11 mouse cellular contexts compared by ENCODE assay signal in genomic region chr7:139080714-139081113, GRCm38 (mm10). TPM values are rescaled to one million over a fixed set of nuclear protein-coding genes. Genes with fewer than 3 reads are reported as not detected.
DNase-seq lines count a peak whose midpoint lies in the region; ATAC-seq and TF ChIP-seq lines count a peak whose summit lies in the region.
"Had no signal": no experiment of that assay in that cellular context is flagged by ENCODE, and none has a peak within 500 bp of the region (broad histone marks: within the 10 kb centered on the region; RNA-seq: fewer than 3 reads in every experiment).

No protein-coding gene starts in this region.

- H3K27ac ChIP-seq in liver, embryonic 14.5 days = no peak overlapping the region
- no peak overlapping the region for H3K27ac ChIP-seq in liver, embryonic 12.5 days
- no peak overlapping the region for H3K27ac ChIP-seq in MEL (ENCODE audit: control insufficient read depth, low read depth, low read length)
- H3K27ac ChIP-seq: liver, embryonic 15.5 days had no signal

- TF ChIP-seq RAD21 in MEL (IDR thresholded peaks at IDR 0.05; ENCODE audit: low read depth, low read length) = peak; percentile 42

- H3K4me2 ChIP-seq in liver, embryonic 14.5 days (ENCODE audit: low read depth) = no peak overlapping the region
- no peak overlapping the region for H3K4me2 ChIP-seq in liver, embryonic 12.5 days
- H3K4me2 ChIP-seq: liver, embryonic 15.5 days had no signal

- DNase-seq in embryo, embryonic 10.5 days (ENCODE audit: low spot score) = peak; percentile 38
- DNase-seq in embryo, embryonic 11 days = no peak
- no peak for DNase-seq in liver, embryonic 14.5 days (ENCODE audit: low read depth in 3 of 3, low spot score in 3 of 3)
- DNase-seq in MEL (ENCODE audit: low read depth, low spot score) = peak; percentile 16
- DNase-seq in mesoderm, embryonic 11.5 days (ENCODE audit: low read depth, low spot score) = peak; percentile 42
- DNase-seq in spleen, adult 18-20 months = no peak
- no peak for DNase-seq in urinary bladder, postnatal 4 days (ENCODE audit: low spot score in 2 of 2)
- DNase-seq: heart, adult 11 months had no signal

- no peak for TF ChIP-seq EP300 in liver, embryonic 14.5 days (IDR thresholded peaks at IDR 0.05; ENCODE audit: low read depth)
- TF ChIP-seq EP300 in MEL (IDR thresholded peaks at IDR 0.05; ENCODE audit: low read depth in 1 of 2, low read length in 2 of 2) = no peak

- 43% methylated on average over 4 of the region's 4 CpGs for WGBS in liver, embryonic 14.5 days (ENCODE audit: insufficient replicate concordance)
- WGBS in liver, embryonic 12.5 days (ENCODE audit: insufficient replicate concordance) = 51% methylated on average over 4 of the region's 4 CpGs

- no peaks in the 10 kb centered on the region for H3K79me2 ChIP-seq in MEL (ENCODE audit: control insufficient read depth, insufficient read depth, low read length, poor library complexity)

- H3K27me3 ChIP-seq in liver, embryonic 14.5 days (ENCODE audit: control insufficient read depth, insufficient read depth, low read length) = peaks cover 5% of the 10 kb centered on the region
- peaks cover 40% of the 10 kb centered on the region for H3K27me3 ChIP-seq in liver, embryonic 12.5 days (replicated peaks)
- no peaks in the 10 kb centered on the region for H3K27me3 ChIP-seq in MEL (ENCODE audit: control insufficient read depth in 1 of 2, insufficient read depth in 2 of 2, low read length in 2 of 2)

- H3K9me3 ChIP-seq in liver, embryonic 14.5 days (ENCODE audit: control insufficient read depth, low read length) = no peaks in the 10 kb centered on the region
- no peaks in the 10 kb centered on the region for H3K9me3 ChIP-seq in liver, embryonic 12.5 days (replicated peaks)
- H3K9me3 ChIP-seq in MEL (replicated peaks; ENCODE audit: insufficient read depth, low read length) = no peaks in the 10 kb centered on the region
- H3K9me3 ChIP-seq: liver, embryonic 15.5 days had no signal

- no peaks in the 10 kb centered on the region for H3K36me3 ChIP-seq in liver, embryonic 14.5 days (replicated peaks; ENCODE audit: control insufficient read depth, insufficient read depth, low read depth)
- no peaks in the 10 kb centered on the region for H3K36me3 ChIP-seq in liver, embryonic 12.5 days
- H3K36me3 ChIP-seq in MEL (ENCODE audit: control insufficient read depth in 1 of 2, insufficient read depth in 2 of 2, low read length in 2 of 2) = no peaks in the 10 kb centered on the region
- H3K36me3 ChIP-seq: liver, embryonic 15.5 days had no signal

- H3K9ac ChIP-seq in liver, embryonic 14.5 days (replicated peaks) = no peak overlapping the region
- H3K9ac ChIP-seq in liver, embryonic 12.5 days = no peak overlapping the region
- H3K9ac ChIP-seq in MEL (ENCODE audit: control insufficient read depth, low read depth, low read length, poor library complexity, severe bottlenecking) = no peak overlapping the region
- H3K9ac ChIP-seq: liver, embryonic 15.5 days had no signal

- peak; percentile 59 for TF ChIP-seq CTCF in liver, embryonic 14.5 days (IDR thresholded peaks at IDR 0.05; ENCODE audit: low read depth)
- TF ChIP-seq CTCF in MEL (IDR thresholded peaks at IDR 0.05 in 2 of 3, conservative IDR thresholded peaks at IDR 0.05 in 1 of 3; ENCODE audit: control insufficient read depth in 1 of 3, insufficient read depth in 1 of 3, low read depth in 2 of 3, low read length in 3 of 3, poor library complexity in 1 of 3, severe bottlenecking in 1 of 3) = peak; percentile 44 to 55 (median 48)

- no peak for ATAC-seq in liver, embryonic 14.5 days (ENCODE audit: insufficient read depth)
- ATAC-seq in liver, embryonic 12.5 days = no peak
- ATAC-seq: inflammation-experienced regulatory T-cells, adult 6 months had no signal

- no peak for TF ChIP-seq POLR2A in MEL (IDR thresholded peaks at IDR 0.05; ENCODE audit: control insufficient read depth in 1 of 2, insufficient read depth in 1 of 2, low read depth in 1 of 2, low read length in 2 of 2, poor library complexity in 1 of 2)

- H3K4me1 ChIP-seq in liver, embryonic 14.5 days (replicated peaks; ENCODE audit: control insufficient read depth in 2 of 2, insufficient read depth in 2 of 2, low read length in 1 of 2) = no peaks in the 10 kb centered on the region
- no peaks in the 10 kb centered on the region for H3K4me1 ChIP-seq in liver, embryonic 12.5 days
- H3K4me1 ChIP-seq in MEL (ENCODE audit: control insufficient read depth in 1 of 2, insufficient read depth in 2 of 2, low read length in 2 of 2) = no peaks in the 10 kb centered on the region
- H3K4me1 ChIP-seq: liver, embryonic 15.5 days had no signal

- H3K4me3 ChIP-seq in liver, embryonic 14.5 days (ENCODE audit: insufficient read depth in 1 of 2, low read depth in 2 of 2, low read length in 2 of 2) = no peak overlapping the region
- H3K4me3 ChIP-seq in liver, embryonic 12.5 days = no peak overlapping the region
- no peak overlapping the region for H3K4me3 ChIP-seq in MEL (ENCODE audit: control insufficient read depth in 1 of 2, insufficient read depth in 1 of 2, low read depth in 2 of 2, low read length in 2 of 2)
- H3K4me3 ChIP-seq: liver, embryonic 15.5 days had no signal

TF ChIP-seq in MEL, 35 proteins besides CTCF, POLR2A, EP300 and RAD21:
- peak; percentile 8; the same call in 1 of the 2 replicates for TF ChIP-seq SMC3 (IDR thresholded peaks at IDR 0.05; ENCODE audit: low read depth, low read length)
- no peak for TF ChIP-seq CHD2 (IDR thresholded peaks at IDR 0.05; ENCODE audit: low read length)
TF ChIP-seq in MEL: peak in this region for 1.

RNA-seq across cellular contexts. Expression of gene Dpysl4, which starts 5.1 kb away (rescaled TPM):
- polyA plus RNA-seq in liver, embryonic 14.5 days (2012; rRNA removed) = 0.10 and 0.18 TPM in 2 replicates
- 0.08 and 0.15 TPM in 2 replicates for polyA plus RNA-seq in liver, embryonic 14.5 days (2014; fragmentation: Nextera tagmentation; extraction: Ambion mirVana)
- polyA plus RNA-seq in liver, embryonic 12.5 days (2016; fragmentation: Nextera tagmentation; extraction: Ambion mirVana) = 0.86 and 1.2 TPM in 2 replicates
- total RNA-seq in MEL (2012; rRNA removed) = not detected in 2 replicates
- not detected for polyA plus RNA-seq in MEL (2012; ENCODE audit: insufficient read depth in 1 of 2, insufficient read length in 2 of 2, low read depth in 1 of 2, low replicate concordance in 2 of 2, missing spikeins in 1 of 2)

Comparison
In these comparisons a context has a peak if more than half of its experiments do, and no peak if none do; other contexts are left out.
1. DNase-seq: peak in embryo, embryonic 10.5 days (single experiment), MEL (single experiment) and mesoderm, embryonic 11.5 days (single experiment); none in embryo, embryonic 11 days (single experiment), liver, embryonic 14.5 days (0 of 3), spleen, adult 18-20 months (0 of 2) and urinary bladder, postnatal 4 days (0 of 2).